Mouse (Mus musculus) forebrain, postnatal 0 days (tissue): ENCODE results near the gene Nsun2. TPM values are rescaled to one million over a fixed set of nuclear protein-coding genes. Genes with fewer than 3 reads are reported as not detected.
"Not testable (repeated sequence)": the region's sequence is repeated elsewhere in the genome, so short reads cannot be mapped to it uniquely, and the experiment has no call there.

ENCODE experiments used
- ATAC-seq: fragments of 200-750 bp; cut with Nextera tagmentation; 2 replicates; pipeline ENCODE4 v1.8.0; 2017; ENCODE audit warnings: mild to moderate bottlenecking, moderate library complexity
- DNase-seq: peaks from one replicate; pipeline ENCODE4 v3.0.0-alpha.2; 2015
- H3K27ac ChIP-seq: fragments of 300-500 bp; sonication (generic); 2 replicates; pipeline ENCODE4 v1.5.1; 2014; ENCODE audit warnings: low read depth, mild to moderate bottlenecking, antibody characterized with exemption, low read length, moderate library complexity, mixed read lengths
- H3K27me3 ChIP-seq: fragments of 300-500 bp; sonication (generic); 2 replicates; pipeline ENCODE4 v1.6.1; 2014; ENCODE audit warnings: mild to moderate bottlenecking, low read length, mixed read lengths; ENCODE audit not compliant: insufficient read depth
- H3K36me3 ChIP-seq: fragments of 300-500 bp; sonication (generic); 2 replicates; pipeline ENCODE4 v1.6.1; 2014; ENCODE audit warnings: mild to moderate bottlenecking, moderate library complexity; ENCODE audit not compliant: insufficient read depth
- H3K4me1 ChIP-seq: fragments of 300-500 bp; sonication (generic); 2 replicates; pipeline ENCODE4 v1.6.1; 2014; ENCODE audit warnings: antibody characterized with exemption; ENCODE audit not compliant: insufficient read depth
- H3K4me2 ChIP-seq: fragments of 300-500 bp; sonication (generic); 2 replicates; pipeline ENCODE4 v1.6.1; 2014; ENCODE audit warnings: low read depth, mild to moderate bottlenecking, moderate library complexity
- H3K4me3 ChIP-seq: fragments of 300-500 bp; sonication (generic); 2 replicates; pipeline ENCODE4 v1.5.1; 2014; ENCODE audit warnings: low read depth, low read length, mixed read lengths
- H3K9ac ChIP-seq: fragments of 300-500 bp; sonication (generic); 2 replicates; pipeline ENCODE4 v1.6.1; 2014; ENCODE audit warnings: mild to moderate bottlenecking
- H3K9me3 ChIP-seq: fragments of 300-500 bp; sonication (generic); 2 replicates; pipeline ENCODE4 v1.6.1; 2016; ENCODE audit warnings: low read length
- CTCF ChIP-seq: sonication (generic); IDR thresholded peaks from 2 replicates; pipeline ENCODE4 v1.5.1; 2016; ENCODE audit warnings: antibody characterized with exemption, control low read depth, low read depth
- WGBS: fragments of 180-500 bp; shearing (Covaris S2); extraction: QIAGEN DNeasy Blood & Tissue Kit; methylation state at CpG from one replicate; pipeline ENCODE4 v1.1.7; 2014; 5-methylcytosine and 5-hydroxymethylcytosine counted together
- polyA plus RNA-seq: library from polyadenylated mRNA; unstranded; fragments of >200 nt; fragmentation: Nextera tagmentation; extraction: Ambion mirVana; gene quantifications from 2 replicates; pipeline ENCODE4 v1.2.1, GENCODE M21; 2015
- total RNA-seq: library from RNA; depleted of rRNA; stranded (reverse); fragments of >200 nt; gene quantifications from 2 replicates; pipeline ENCODE4 v1.2.3, GENCODE M21; 2014

The Nsun2 gene
- total and polyA plus RNA-seq, 2 experiments from 2014 or later = 64.3 to 74.4 TPM

DNA sequence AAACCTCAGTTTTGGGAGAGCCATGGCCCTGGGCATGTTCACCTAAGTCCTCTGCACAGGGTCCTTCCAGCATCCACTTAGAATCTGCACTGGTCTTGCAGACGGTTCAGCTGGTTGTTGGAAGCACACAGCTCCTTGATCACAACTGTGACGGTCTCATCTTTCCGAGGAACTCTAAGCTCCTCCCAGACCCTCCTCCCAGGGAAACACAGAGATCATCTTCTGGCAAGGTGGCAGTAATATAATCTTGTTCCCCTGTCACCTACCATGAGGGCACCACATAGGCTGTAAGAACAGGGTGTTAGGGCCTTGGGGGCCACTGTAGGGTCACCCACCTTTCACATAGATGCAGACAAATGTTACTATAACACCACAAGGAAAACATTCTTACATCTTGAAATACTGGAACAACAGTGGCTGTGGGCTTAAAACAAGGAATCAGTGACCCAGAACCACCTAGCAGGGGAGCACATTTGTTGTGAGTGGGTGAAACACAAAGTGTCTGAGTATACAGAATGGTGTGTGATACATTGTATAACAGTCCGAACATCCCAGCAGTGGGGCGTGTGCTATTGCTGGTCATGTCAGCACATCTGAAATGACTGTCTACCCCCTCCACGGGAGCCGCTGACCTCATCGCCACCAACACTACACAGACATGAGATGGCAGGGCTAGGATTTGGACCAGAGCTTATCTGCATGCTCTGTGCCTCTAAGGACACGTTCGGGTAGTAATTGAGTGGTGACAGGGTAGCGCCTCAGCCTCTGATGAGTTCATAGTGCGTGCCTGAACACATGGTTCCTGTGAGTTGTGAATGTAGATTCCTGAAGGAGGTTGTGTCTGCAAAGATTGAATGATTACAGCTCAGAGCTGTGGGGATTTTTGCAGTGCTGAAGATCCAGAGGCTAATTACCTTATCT lies 29.4 kb downstream of the Nsun2 start:
- no peak for DNase-seq
- Histone ChIP-seq H3K36me3 (no peaks in the 10 kb centered on the region), H3K9ac (no peak overlapping the region), H3K27me3 (no peaks in the 10 kb centered on the region), H3K4me2 (no peak overlapping the region), H3K4me1 (no peaks in the 10 kb centered on the region), H3K9me3 (no peaks in the 10 kb centered on the region), H3K27ac (no peak overlapping the region), H3K4me3 (no peak overlapping the region)
- WGBS = 83% methylated on average over 12 of the region's 12 CpGs
- TF ChIP-seq CTCF = no peak
- ATAC-seq = no peak

DNA sequence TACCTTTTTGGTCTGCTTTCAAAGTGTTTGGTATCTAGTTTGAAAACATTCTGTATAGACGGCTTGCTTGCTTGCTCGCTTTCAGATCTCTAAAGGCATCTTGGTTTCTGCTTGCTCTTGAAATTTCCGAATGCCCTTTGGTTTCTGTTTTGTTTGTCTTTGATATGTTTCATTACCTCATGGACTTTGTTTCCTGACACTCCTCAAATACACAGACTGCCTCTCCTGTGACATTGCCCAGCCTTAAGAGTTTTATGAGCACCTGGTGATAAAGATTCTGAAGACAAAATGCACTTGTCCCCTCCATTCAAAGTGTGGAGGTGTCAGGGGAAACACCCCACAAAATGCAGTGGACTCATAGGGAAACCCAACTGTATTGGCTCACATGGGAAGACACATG lies 30.4 kb downstream of the Nsun2 start:
- H3K36me3 ChIP-seq = no peaks in the 10 kb centered on the region
- ATAC-seq (no peak), DNase-seq (no peak)
- no peak overlapping the region for H3K4me2 ChIP-seq
- no peak for TF ChIP-seq CTCF
- no peak overlapping the region for H3K9ac ChIP-seq
- H3K4me1 ChIP-seq = no peaks in the 10 kb centered on the region
- no peak overlapping the region for H3K27ac ChIP-seq
- no peaks in the 10 kb centered on the region for H3K27me3 ChIP-seq
- no peaks in the 10 kb centered on the region for H3K9me3 ChIP-seq
- WGBS = 82% methylated on average over 3 of the region's 3 CpGs
- no peak overlapping the region for H3K4me3 ChIP-seq

DNA sequence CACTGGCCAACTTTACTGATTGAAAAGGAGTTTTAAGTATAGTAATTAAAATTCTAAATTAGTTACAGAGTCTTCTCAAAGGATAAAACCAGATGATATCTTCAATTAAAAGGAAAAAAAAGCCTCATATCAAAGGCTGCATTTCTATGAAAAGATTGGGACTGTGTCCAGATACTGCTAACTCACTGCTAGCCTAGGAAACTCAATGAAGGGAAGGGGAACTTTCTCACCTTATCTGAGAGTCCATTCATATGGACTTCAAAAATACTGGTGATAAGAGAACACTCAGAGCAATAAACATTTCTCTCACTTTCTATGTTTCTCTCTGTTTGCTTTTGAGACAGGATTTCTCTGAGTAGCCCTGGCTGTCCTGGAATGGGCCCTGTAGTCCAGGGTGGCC lies 31.0 kb downstream of the Nsun2 start:
- H3K27ac ChIP-seq = no peak overlapping the region
- TF ChIP-seq CTCF = no peak
- H3K27me3 ChIP-seq = no peaks in the 10 kb centered on the region
- no peak overlapping the region for H3K9ac ChIP-seq
- ATAC-seq (no peak), DNase-seq (no peak)
- no peaks in the 10 kb centered on the region for H3K9me3 ChIP-seq
- no peaks in the 10 kb centered on the region for H3K36me3 ChIP-seq
- no peaks in the 10 kb centered on the region for H3K4me1 ChIP-seq
- H3K4me2 ChIP-seq = no peak overlapping the region
- no peak overlapping the region for H3K4me3 ChIP-seq

DNA sequence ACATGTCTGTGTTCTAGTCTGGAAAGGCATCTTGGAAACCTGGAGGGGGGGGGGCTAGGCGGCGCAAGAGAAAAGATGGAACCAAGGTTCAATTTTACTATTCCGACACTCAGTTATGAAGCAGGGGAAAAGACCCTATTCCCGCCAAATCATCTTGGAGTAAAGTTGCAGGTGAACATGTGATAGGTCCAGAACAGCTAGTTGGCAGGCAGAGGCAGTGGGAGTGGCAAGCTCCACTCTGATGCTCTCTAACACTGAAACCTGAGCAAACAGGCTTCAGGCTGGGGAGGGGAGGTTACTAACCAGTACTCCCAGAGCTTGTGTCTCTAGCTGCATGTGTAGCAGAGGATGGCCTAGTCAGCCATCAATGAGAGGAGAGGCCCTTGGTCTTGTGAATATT lies 31.9 kb downstream of the Nsun2 start:
- H3K36me3 ChIP-seq, H3K4me3 ChIP-seq, ATAC-seq, H3K4me1 ChIP-seq, H3K4me2 ChIP-seq, H3K9ac ChIP-seq, H3K27ac ChIP-seq, H3K27me3 ChIP-seq, DNase-seq, H3K9me3 ChIP-seq: not testable (repeated sequence)
- 97% methylated on average over 4 of the region's 4 CpGs for WGBS

DNA sequence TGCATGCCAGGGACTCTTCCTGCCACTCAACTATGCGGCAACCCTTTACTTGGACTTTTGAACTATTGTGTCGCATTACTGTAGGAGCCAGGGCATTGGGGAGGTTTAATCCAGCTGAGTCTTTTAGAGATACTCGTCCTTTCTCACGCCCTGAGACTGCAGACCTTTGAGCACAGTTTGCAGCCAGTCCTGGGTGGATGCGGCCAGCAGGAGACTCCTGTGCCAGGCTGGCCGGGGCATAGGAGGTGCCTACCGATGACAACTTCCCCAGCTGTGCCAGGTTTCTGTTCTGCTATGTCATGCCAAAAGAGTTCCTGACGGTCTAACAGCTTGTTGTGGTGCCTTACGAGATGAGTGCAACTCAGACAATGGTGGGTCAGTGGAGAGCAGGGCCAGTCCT lies 35.7 kb downstream of the Nsun2 start:
- no peaks in the 10 kb centered on the region for H3K4me1 ChIP-seq
- no peaks in the 10 kb centered on the region for H3K9me3 ChIP-seq
- no peak overlapping the region for H3K4me3 ChIP-seq
- H3K27ac ChIP-seq = no peak overlapping the region
- no peak overlapping the region for H3K4me2 ChIP-seq
- DNase-seq (no peak), ATAC-seq (no peak)
- WGBS = 81% methylated on average over 9 of the region's 9 CpGs
- no peaks in the 10 kb centered on the region for H3K27me3 ChIP-seq
- H3K36me3 ChIP-seq = no peaks in the 10 kb centered on the region
- H3K9ac ChIP-seq = no peak overlapping the region
- TF ChIP-seq CTCF = no peak

DNA sequence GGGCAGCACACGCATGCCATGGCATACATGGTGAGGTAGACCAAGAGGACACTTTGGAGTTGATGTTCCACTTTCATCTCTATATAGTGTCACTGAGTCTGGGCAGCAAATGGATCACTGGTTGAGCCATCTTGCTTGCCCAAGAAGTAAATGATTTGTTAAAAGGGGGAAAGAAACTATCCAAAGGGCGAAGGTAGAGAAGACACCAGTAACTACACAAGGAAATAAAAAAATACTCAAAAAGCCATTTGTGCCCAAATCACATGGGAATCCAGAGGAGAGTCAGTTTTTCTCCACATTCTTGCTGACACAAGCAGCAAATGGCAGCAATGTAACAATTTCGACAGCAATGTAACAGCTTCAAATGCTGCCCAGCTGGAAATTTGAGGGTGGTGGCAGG lies 39.0 kb downstream of the Nsun2 start:
- no peak for TF ChIP-seq CTCF
- Histone ChIP-seq H3K27ac (no peak overlapping the region), H3K4me2 (no peak overlapping the region), H3K27me3 (no peaks in the 10 kb centered on the region), H3K4me3 (no peak overlapping the region), H3K4me1 (no peaks in the 10 kb centered on the region), H3K9ac (no peak overlapping the region), H3K36me3 (no peaks in the 10 kb centered on the region), H3K9me3 (no peaks in the 10 kb centered on the region)
- DNase-seq = no peak
- WGBS = 94% methylated on average over 3 of the region's 3 CpGs
- ATAC-seq = no peak

DNA sequence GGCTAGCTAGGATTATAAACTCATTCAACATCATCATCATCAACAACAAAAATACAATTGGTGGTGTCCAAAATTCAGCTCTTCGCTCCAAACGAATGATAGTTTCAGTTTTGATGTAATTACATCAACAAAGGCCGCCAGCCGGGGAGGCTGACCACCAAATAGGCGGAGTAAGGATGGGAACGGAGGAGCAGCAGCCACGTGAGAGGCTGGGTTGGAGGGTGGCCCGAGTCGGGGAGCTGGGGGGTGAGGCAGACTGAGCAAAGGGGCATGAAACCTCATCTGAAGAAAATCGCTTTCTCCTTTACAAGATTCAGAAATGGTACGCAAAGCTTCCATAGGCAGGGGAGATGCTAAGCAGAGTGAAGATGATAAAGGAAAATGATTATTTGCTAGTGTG lies 43.1 kb downstream of the Nsun2 start:
- WGBS = 65% methylated on average over 11 of the region's 11 CpGs
- DNase-seq (no peak), ATAC-seq (no peak)
- no peaks in the 10 kb centered on the region for H3K27me3 ChIP-seq
- no peak overlapping the region for H3K4me2 ChIP-seq
- no peaks in the 10 kb centered on the region for H3K36me3 ChIP-seq
- no peak overlapping the region for H3K4me3 ChIP-seq
- H3K9ac ChIP-seq = no peak overlapping the region
- H3K27ac ChIP-seq = no peak overlapping the region
- no peaks in the 10 kb centered on the region for H3K9me3 ChIP-seq
- no peak for TF ChIP-seq CTCF
- H3K4me1 ChIP-seq = no peaks in the 10 kb centered on the region
